Mouse (Mus musculus): Measurements from ENCODE around the gene B830017H08Rik. TPM values are rescaled to one million over a fixed set of nuclear protein-coding genes. Genes with fewer than 3 reads are reported as not detected.

Gene B830017H08Rik
- polyA plus RNA-seq (2014; fragmentation: Nextera tagmentation; extraction: Ambion mirVana): 1.0 and 1.5 TPM in 2 replicates

- peak within 1 kb of the TSS; percentile 74 for H3K27ac ChIP-seq (ENCODE audit: low read depth, low read length)
- no peak; the same call in 1 of the 2 replicates for ATAC-seq
- H3K9ac ChIP-seq (ENCODE audit: low read length): peak within 1 kb of the TSS; percentile 73
- H3K36me3 ChIP-seq (ENCODE audit: control insufficient read depth, insufficient read depth, low read length): peaks cover 1% of the 10 kb centered on the region; the same call in 1 of the 2 replicates
- no peak for DNase-seq (ENCODE audit: low spot score)
- 26% methylated on average over 7 of the region's 7 CpGs for WGBS
- peak within 1 kb of the TSS; percentile 77 for H3K4me2 ChIP-seq (ENCODE audit: low read length)
- H3K4me3 ChIP-seq (ENCODE audit: low read depth, low read length): peak within 1 kb of the TSS; percentile 50
- H3K27me3 ChIP-seq (replicated peaks; ENCODE audit: control insufficient read depth, insufficient read depth, low read length): peaks cover 64% of the 10 kb centered on the region
- no peaks in the 10 kb centered on the region for H3K9me3 ChIP-seq (replicated peaks; ENCODE audit: control insufficient read depth, low read length)
- no peaks in the 10 kb centered on the region; the same call in 1 of the 2 replicates for H3K4me1 ChIP-seq (ENCODE audit: control insufficient read depth, insufficient read depth, low read length)
These were observed at the start of gene B830017H08Rik for GRCm38 (mm10) chr16:17832821-17833220. Gene B830017H08Rik (plus strand): TSS chr16:17833121.

- H3K36me3 ChIP-seq (ENCODE audit: control insufficient read depth, insufficient read depth, low read length): peaks cover 60% of the 10 kb centered on the region
These were observed 47.6 kb upstream of the B830017H08Rik start for GRCm38 (mm10) chr16:17785337-17785736.

DNA sequence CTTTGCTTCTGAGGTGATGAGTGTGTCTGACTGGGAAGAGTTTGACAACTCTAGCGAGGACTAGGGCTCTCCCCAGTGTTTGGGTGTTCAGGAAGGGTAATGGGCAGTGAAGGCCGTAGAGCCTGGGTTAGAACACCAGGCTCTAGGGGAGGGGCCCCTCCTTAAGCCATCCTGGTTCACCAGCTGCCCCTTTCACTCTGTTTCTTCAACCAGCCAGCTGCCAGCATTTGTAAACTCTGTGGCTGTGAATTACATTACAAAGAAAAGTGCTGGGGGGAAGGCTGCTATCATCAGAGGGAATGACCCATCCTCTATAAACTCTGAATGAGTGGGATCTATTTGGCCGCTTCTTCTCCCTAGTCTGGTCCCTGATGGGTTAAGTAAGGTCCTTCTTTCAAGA is 40.2 kb upstream of the B830017H08Rik start:
- Histone ChIP-seq H3K4me2 (ENCODE audit: low read length) (no peak overlapping the region), H3K4me3 (ENCODE audit: low read depth, low read length) (no peak overlapping the region), H3K9ac (ENCODE audit: low read length) (no peak overlapping the region), H3K36me3 (ENCODE audit: control insufficient read depth, insufficient read depth, low read length) (peaks cover 38% of the 10 kb centered on the region), H3K4me1 (ENCODE audit: control insufficient read depth, insufficient read depth, low read length) (peaks cover 2% of the 10 kb centered on the region; the same call in 1 of the 2 replicates), H3K9me3 (replicated peaks; ENCODE audit: control insufficient read depth, low read length) (no peaks in the 10 kb centered on the region), H3K27ac (ENCODE audit: low read depth, low read length) (no peak overlapping the region), H3K27me3 (replicated peaks; ENCODE audit: control insufficient read depth, insufficient read depth, low read length) (peaks cover 28% of the 10 kb centered on the region)
- 62% methylated on average over 3 of the region's 3 CpGs for whole genome bisulfite sequencing
- DNase-seq (ENCODE audit: low spot score) (no peak), ATAC-seq (no peak)

More at GRCm38 (mm10) chr16:17785337-17785736, 47.6 kb upstream of the B830017H08Rik start:
- no peak for DNase-seq (ENCODE audit: low spot score)
- Histone ChIP-seq H3K9ac (ENCODE audit: low read length) (no peak overlapping the region), H3K9me3 (replicated peaks; ENCODE audit: control insufficient read depth, low read length) (no peaks in the 10 kb centered on the region), H3K27ac (ENCODE audit: low read depth, low read length) (no peak overlapping the region), H3K4me2 (ENCODE audit: low read length) (no peak overlapping the region), H3K4me3 (ENCODE audit: low read depth, low read length) (no peak overlapping the region), H3K4me1 (ENCODE audit: control insufficient read depth, insufficient read depth, low read length) (no peaks in the 10 kb centered on the region), H3K27me3 (replicated peaks; ENCODE audit: control insufficient read depth, insufficient read depth, low read length) (no peaks in the 10 kb centered on the region)
- no peak for ATAC-seq
- 64% methylated on average over 3 of the region's 3 CpGs for WGBS

DNA sequence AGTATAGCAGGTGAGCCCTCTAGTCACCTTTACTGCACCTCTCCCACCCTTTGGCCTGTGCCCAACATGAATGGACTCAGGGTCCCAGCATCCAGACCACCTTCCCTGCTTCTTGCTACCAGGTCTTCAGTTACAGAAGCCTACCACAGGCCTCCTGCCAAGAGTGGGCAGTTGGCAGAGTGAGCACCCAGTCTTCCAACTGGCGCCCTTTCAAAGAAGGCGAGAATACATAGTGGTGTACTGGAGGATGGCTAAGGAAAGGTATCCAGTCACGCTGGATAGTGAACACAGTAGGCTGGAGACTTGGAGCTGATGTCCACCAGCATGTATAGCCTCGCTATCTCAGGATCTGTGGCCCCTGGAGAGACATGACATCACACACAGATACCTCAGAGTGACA is 38.9 kb upstream of the B830017H08Rik start:
- H3K36me3 ChIP-seq (ENCODE audit: control insufficient read depth, insufficient read depth, low read length): peaks cover 32% of the 10 kb centered on the region
- H3K4me2 ChIP-seq (ENCODE audit: low read length): no peak overlapping the region
- H3K27me3 ChIP-seq (replicated peaks; ENCODE audit: control insufficient read depth, insufficient read depth, low read length): peaks cover 41% of the 10 kb centered on the region
- 84% methylated on average over 4 of the region's 4 CpGs for WGBS
- no peaks in the 10 kb centered on the region for H3K9me3 ChIP-seq (replicated peaks; ENCODE audit: control insufficient read depth, low read length)
- no peak overlapping the region for H3K9ac ChIP-seq (ENCODE audit: low read length)
- H3K4me3 ChIP-seq (ENCODE audit: low read depth, low read length): no peak overlapping the region
- ATAC-seq: no peak
- H3K4me1 ChIP-seq (ENCODE audit: control insufficient read depth, insufficient read depth, low read length): peaks cover 10% of the 10 kb centered on the region
- H3K27ac ChIP-seq (ENCODE audit: low read depth, low read length): no peak overlapping the region
- no peak for DNase-seq (ENCODE audit: low spot score)

- H3K4me3 ChIP-seq (ENCODE audit: low read depth, low read length): no peak overlapping the region
- H3K9ac ChIP-seq (ENCODE audit: low read length): no peak overlapping the region
- H3K4me1 ChIP-seq (ENCODE audit: control insufficient read depth, insufficient read depth, low read length): peaks cover 10% of the 10 kb centered on the region
- H3K36me3 ChIP-seq (ENCODE audit: control insufficient read depth, insufficient read depth, low read length): peaks cover 20% of the 10 kb centered on the region
- no peak overlapping the region for H3K27ac ChIP-seq (ENCODE audit: low read depth, low read length)
- H3K9me3 ChIP-seq (replicated peaks; ENCODE audit: control insufficient read depth, low read length): no peaks in the 10 kb centered on the region
- DNase-seq (ENCODE audit: low spot score) (no peak), ATAC-seq (no peak)
- H3K4me2 ChIP-seq (ENCODE audit: low read length): no peak overlapping the region
- WGBS: 59% methylated on average over 5 of the region's 5 CpGs
- peaks cover 55% of the 10 kb centered on the region for H3K27me3 ChIP-seq (replicated peaks; ENCODE audit: control insufficient read depth, insufficient read depth, low read length)
These were observed 37.3 kb upstream of the B830017H08Rik start for GRCm38 (mm10) chr16:17795643-17796042.

DNA sequence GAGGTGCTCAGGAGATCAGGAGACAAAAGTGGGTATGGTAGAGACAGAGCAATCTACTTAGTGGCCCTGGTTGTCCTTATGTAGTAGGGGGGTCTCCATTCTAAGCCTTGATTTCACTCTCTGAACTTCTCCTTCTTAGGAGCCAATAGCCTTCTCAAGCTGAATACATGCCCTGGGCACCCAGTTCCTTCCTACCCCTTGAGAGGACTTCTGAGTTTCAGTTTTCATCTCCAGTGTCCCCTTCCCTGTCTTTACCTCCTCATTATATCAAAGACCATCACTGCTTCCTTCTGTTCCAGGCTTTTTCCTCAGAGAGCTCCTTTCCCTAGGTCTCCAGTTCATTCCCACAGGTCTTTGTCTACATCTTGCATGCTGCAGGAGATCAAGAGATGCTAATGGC is 36.4 kb upstream of the B830017H08Rik start:
- Histone ChIP-seq H3K27me3 (replicated peaks; ENCODE audit: control insufficient read depth, insufficient read depth, low read length) (peaks cover 64% of the 10 kb centered on the region), H3K36me3 (ENCODE audit: control insufficient read depth, insufficient read depth, low read length) (peaks cover 11% of the 10 kb centered on the region; the same call in 1 of the 2 replicates), H3K4me3 (ENCODE audit: low read depth, low read length) (peak overlapping the region; percentile 45), H3K4me2 (ENCODE audit: low read length) (peak overlapping the region; percentile 77), H3K27ac (ENCODE audit: low read depth, low read length) (no peak overlapping the region), H3K4me1 (ENCODE audit: control insufficient read depth, insufficient read depth, low read length) (peaks cover 10% of the 10 kb centered on the region), H3K9ac (ENCODE audit: low read length) (peak overlapping the region; percentile 65), H3K9me3 (replicated peaks; ENCODE audit: control insufficient read depth, low read length) (no peaks in the 10 kb centered on the region)
- DNase-seq (ENCODE audit: low spot score) (no peak), ATAC-seq (no peak)

DNA sequence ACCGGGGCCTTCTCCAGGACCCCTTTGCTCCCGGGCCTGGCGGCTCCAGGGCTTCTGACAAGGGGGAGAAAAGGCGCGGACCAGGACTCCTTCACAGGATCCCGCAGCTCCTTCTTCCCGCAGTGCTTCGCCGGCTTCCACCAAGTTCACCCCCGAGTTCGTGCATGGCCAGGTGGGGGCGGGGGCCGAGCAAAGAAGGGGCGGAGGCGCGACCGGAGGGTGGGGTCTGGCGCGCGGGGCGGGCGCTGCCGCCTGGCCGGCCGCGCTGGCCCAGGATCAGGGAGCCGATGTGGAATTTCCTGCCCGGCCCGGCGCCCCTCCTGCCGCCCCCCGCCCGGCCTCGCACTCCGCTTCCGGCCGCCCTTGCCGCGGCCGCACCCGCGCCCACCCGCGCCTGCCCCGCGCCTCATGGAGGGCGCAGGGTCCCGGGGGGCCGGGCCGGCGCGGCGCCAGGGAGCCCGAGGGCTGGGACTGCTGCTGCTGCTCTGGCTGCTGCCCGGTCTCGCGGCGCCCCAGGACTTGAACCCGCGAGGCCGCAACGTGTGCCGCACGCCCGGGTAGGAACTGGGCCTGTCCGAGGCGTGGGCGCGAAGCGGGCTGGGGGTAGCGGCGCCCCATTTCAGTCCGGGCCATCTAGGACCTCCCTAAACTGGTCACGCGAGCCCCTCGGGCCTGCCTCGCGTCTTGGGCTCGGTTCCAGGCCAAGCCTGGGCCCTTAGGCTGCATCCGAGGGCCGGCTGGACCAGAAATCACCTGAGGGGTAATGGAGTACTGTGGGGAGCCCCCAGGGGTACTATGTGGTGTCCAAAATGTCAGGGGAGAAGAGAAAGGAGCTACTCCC is 35.7 kb upstream of the B830017H08Rik start, which contains the start of gene Scarf2:
Scarf2 (plus strand) TSS at position 312 of the 841 bp plus-strand sequence.
- Histone ChIP-seq H3K4me2 (ENCODE audit: low read length) (peak within 1 kb of the TSS; percentile 77), H3K4me1 (ENCODE audit: control insufficient read depth, insufficient read depth, low read length) (peaks cover 10% of the 10 kb centered on the region), H3K4me3 (ENCODE audit: low read depth, low read length) (peak within 1 kb of the TSS; percentile 45), H3K36me3 (ENCODE audit: control insufficient read depth, insufficient read depth, low read length) (peaks cover 9% of the 10 kb centered on the region; the same call in 1 of the 2 replicates), H3K27ac (ENCODE audit: low read depth, low read length) (no peak within 1 kb of the TSS), H3K9ac (ENCODE audit: low read length) (peak within 1 kb of the TSS; percentile 65), H3K9me3 (replicated peaks; ENCODE audit: control insufficient read depth, low read length) (no peaks in the 10 kb centered on the region), H3K27me3 (replicated peaks; ENCODE audit: control insufficient read depth, insufficient read depth, low read length) (peaks cover 71% of the 10 kb centered on the region)
- DNase-seq (ENCODE audit: low spot score) (peak; percentile 23), ATAC-seq (peak; percentile 37; the same call in 1 of the 2 replicates)
- WGBS: 1% methylated on average over 72 of the region's 81 CpGs

DNA sequence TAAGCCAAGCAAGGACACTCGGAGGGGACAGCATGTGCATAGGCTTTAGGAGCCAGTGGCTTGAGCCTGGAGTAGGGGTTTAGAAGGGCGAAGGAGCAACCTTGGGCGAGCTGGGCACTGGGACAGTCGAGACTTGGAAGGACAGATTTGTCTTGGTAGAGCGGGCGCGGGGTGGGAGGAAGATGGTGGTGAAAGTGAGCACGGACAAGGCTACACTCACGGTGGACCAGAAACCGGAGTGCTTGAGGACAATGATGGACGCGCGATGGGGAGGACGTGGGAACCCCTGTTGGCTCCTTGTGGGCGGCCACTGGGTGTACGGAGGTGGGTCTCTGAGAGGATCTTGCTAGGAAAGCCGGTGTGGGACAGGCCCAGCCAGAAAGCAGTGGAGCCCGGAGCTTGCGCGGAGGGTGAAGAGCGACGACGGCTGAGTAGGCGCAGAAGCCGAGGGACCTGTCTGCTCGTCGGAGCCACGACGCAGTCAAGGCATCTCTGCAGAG is 35.1 kb upstream of the B830017H08Rik start:
- Histone ChIP-seq H3K9ac (ENCODE audit: low read length) (peak overlapping the region; percentile 65), H3K4me2 (ENCODE audit: low read length) (peak overlapping the region; percentile 77), H3K4me3 (ENCODE audit: low read depth, low read length) (peak overlapping the region; percentile 45), H3K27ac (ENCODE audit: low read depth, low read length) (no peak overlapping the region), H3K4me1 (ENCODE audit: control insufficient read depth, insufficient read depth, low read length) (peaks cover 16% of the 10 kb centered on the region), H3K36me3 (ENCODE audit: control insufficient read depth, insufficient read depth, low read length) (0 out of 2 replicates have a peak, but pooled peaks cover 3% of the 10 kb centered on the region), H3K9me3 (replicated peaks; ENCODE audit: control insufficient read depth, low read length) (no peaks in the 10 kb centered on the region), H3K27me3 (replicated peaks; ENCODE audit: control insufficient read depth, insufficient read depth, low read length) (peaks cover 77% of the 10 kb centered on the region)
- 3% methylated on average over 29 of the region's 29 CpGs for WGBS
- ATAC-seq: no peak
- DNase-seq (ENCODE audit: low spot score): peak; percentile 28

Measured in forebrain, embryonic 14.5 days (tissue).